Mouse (Mus musculus): ENCODE results near the gene Gm26965. TPM values are rescaled to one million over a fixed set of nuclear protein-coding genes. Genes with fewer than 3 reads are reported as not detected.
"Not testable (repeated sequence)": the region's sequence is repeated elsewhere in the genome, so short reads cannot be mapped to it uniquely, and the experiment has no call there.

The Gm26965 gene
- total RNA-seq (2021) = not detected
- long read RNA-seq, experiment 1 = 0 reads
- long read RNA-seq, experiment 2 = 0 reads

DNA sequence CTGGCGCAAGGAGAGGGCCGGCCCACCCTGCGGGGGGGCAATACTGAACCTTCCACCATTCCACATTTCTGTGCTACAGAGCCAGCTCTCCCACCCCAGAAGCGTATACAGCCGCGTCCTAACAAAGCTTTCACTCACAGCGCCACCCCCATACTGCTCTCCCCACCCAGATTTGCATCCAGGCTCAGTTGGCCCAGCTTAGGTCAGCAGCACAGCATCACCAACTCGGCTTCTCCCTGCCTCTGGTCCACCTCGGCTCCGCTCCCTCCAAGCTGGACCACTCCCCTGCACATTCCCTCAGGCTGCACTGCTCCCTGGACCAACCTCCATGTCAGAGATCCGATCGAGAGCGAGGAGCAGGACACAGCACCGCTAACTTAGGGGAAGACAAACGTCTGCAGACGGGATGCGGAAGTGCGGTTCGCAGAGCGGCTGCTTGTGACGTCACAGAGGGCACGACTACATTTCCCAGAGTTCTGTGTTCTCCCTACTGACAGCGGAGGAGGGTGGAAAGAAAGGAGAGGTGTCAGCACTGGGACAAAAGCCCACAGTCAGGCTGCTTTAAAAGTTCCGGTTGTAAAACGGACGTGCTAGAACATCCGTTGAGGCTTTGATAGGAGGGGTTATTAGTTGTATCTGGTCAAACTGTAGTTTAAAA, at the start of gene Gm26965, which contains the start of gene Zfp87:
Gene Gm26965, minus strand, starts transcription at position 399 of the 658 bp plus-strand sequence.
Gene Zfp87, minus strand, starts transcription at position 425 of the 658 bp plus-strand sequence.
- DNase-seq (ENCODE audit: low spot score in 2 of 2) = peak; percentile 79 to 90

DNA sequence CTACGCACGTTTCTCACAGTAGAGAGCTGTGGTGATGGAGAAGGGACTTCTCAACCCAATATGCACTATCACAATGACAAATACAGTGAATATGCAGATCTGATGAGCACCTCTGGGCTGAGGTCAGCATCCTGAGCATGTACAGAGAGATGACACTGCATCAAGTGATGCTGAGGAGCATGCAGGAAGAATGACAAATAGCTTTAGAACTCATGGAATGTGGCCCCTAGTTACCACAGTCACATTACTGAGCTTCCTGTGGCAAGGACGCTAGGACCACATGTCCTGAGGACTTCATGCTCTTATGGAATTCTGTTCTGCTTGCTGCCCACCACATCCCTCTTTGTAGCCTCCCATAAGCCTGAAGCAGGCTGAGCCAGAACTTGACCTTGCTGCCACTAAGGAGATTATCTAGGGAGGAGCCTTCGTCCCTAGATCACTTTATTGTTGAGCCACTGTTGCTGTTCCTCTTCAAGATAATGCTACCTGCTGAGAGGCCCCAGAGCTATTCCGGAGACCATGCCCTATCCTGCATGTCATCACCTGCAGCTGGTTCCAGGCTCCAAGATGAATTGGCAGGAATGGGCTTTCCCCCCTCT, 46.7 kb upstream of the Gm26965 start:
- no peak for DNase-seq (ENCODE audit: low spot score in 2 of 2)

DNA sequence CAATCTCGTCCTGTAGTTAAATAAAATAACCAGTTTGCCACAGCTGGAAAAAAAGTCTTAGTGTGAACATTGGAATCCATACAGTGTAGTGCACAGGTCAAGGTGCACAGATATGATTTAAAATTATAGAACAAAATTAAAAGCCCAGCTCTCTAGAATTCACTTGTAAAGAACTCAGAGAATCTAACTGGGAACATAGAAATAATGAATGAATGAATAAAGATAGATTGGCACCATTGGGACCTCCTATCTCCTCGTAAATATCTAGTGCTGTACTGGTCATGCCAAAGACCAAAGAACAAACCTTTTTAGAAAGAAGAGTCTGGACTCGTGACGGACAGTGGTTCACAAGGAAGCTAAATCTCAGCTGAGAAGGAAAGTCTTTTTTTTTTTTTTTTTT, 27.8 kb upstream of the Gm26965 start, which contains the start of gene Zfp748:
Gene Zfp748, minus strand, starts transcription at position 101 of the 400 bp plus-strand sequence.
- no peak for DNase-seq (ENCODE audit: low spot score in 2 of 2)

DNA sequence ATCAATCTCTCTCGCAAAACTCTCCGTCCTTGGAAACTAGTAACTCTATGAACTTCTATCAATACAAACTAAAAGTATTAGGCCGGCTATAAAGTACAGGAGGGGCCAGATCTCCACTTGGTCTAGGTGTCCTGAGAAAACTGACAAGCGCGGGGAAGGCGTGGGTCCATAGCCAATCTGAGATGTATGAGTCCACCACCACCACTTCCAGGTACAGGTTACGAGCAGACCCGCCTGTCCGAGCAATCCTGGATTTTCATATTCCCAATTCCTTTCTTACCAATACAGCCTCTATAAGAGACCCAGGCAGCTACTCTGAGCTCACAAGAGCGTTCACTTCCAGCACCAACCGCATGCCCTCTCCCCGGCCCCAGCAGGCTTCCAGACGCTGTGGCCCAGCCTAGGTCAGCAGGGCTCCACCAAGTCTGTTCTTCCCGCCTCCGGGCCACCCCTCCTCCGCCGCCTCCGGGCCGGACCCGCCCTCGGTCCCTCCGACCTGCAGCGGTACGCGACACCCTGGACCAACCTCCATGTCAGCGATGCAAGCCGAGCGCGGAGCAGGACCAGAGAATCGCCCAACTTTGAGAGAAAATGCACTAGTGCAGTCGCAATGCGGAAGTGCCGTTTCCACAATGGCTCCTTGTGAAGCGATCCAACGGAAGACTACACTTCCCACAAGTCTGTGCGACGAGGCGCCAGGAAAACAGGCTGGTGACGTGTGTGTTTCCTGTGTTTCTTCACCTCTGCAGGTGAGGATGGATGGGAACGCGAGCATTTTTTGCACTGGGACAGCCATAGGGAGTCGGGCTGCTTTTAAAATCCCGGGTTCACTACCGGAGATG, 26.8 kb upstream of the Gm26965 start:
- peak; percentile 44 to 78 for DNase-seq (ENCODE audit: low spot score in 2 of 2)

DNA sequence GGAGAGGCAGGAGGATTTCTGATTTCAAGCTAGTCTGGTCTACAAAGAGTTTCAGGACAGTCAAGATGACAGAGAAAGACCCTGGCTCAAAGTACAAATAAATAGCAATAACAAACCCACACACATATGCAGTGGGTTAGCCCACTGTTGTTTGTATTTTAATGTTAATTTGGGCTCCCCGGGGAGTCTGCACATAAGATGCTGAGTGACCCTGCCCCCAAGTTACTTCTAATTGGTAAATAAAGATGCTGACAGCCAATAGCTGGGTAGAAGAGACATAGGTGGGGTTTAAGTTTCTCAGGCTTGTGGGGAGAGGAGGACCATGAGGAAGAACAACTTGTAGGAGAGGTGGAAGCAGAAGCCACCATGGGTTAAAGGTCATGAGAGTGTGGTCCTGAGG, 20.0 kb upstream of the Gm26965 start:
- DNase-seq (ENCODE audit: low spot score in 2 of 2) = no peak

DNA sequence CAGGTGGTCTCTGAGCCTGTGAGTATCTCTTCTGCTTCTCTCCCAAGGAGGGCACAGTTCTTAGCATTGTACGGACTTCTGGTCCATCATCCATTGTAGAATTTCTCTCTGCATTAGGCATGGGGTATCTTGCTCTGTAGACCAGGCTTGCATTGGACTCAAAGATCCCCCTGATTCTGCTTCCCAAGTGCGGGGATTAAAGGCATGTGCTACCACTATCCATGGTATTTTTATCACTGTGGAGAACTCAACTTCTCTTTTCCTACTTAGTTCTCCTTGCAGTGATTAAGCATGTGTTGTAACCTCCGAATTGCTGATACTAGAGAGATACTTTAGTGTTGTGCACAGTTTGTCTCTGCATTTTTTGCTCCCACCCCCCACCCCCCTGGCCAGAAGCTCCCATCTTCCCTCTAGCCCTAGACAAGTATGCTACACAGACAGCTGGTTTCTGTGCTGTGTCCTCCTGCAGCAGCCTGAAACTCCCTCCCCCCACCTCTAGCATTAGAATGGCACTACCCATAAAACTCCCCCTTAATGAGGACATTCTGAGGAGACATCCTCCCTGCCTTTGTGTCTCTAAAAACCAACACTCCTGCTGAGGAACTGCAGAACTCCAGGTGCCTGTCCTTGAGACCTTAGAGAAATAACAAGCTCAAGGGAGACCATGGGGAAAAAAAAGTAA, 1.2 kb upstream of the Gm26965 start:
- no peak for DNase-seq (ENCODE audit: low spot score in 2 of 2)

DNA sequence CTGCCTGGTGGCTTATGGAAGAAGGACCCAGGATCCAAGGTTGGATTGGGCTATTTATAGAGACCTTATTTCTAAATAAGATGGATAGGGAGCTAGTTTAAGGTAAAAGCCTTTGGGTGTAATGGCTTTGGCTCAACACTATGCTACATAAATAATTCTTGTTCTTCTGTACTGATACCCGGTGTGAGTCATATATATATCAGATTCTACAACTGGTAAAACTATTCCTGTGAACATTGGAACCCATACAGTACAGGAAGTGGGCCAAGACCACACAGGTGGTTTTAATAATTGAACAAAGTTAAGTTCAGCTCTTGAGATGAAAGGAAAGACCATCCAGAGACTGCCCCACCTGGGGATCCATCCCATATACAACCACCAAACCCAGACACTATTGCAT, 25.0 kb downstream of the Gm26965 start:
- no peak for DNase-seq (ENCODE audit: low spot score in 2 of 2)

DNA sequence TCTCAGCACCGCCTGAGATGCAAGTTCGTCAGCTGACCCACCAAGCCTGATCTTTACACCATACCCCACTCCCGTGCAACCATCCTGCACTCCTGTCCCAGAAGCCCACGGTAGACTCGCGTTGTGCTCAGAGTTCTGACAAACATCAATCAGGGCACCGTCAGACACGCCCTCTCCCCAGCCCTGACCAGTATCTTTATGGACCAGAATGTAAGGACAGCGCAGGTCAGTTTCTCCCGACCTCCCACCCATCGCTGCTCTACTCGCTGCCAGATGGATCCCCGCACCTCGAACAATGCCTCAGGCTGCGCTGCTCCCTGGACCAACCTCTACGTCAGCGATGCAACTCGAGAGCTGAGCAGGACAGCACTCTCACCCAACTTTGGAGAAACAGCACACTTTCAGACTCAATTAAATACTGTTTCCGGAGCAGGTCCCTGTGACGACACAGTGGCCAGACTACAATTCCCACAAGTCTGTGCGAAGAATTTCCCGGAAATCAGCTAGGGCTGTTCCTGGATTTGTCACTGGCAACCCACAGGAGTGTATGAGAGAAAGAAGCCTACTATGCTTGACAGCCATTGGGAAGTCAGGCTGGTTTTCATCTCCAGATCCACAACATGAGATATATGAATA, 25.7 kb downstream of the Gm26965 start, which contains the start of gene Zfp58:
Gene Zfp58, minus strand, starts transcription at position 472 of the 636 bp plus-strand sequence.
- DNase-seq (ENCODE audit: low spot score in 2 of 2) = peak; percentile 37 to 67

DNA sequence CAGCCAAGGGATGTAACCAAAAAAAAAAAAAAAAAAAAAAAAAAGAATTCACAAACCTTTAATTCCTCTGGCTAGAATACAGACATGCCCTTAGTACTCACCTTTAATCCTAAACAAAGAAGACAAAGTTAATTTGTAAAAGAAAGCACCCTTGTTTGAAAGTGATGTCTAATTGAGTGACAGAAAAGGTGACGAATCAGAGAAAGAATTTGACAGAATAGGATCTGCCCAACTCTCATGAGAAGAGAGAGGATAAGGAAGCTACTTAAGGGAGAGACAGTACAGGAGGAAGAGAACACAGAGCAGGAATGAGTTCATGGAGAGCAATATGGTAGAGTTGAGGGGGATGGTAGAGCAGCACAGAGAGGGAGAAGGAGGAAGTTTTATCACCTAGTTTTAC, 30.3 kb downstream of the Gm26965 start:
- DNase-seq (ENCODE audit: low spot score in 2 of 2) = no peak

DNA sequence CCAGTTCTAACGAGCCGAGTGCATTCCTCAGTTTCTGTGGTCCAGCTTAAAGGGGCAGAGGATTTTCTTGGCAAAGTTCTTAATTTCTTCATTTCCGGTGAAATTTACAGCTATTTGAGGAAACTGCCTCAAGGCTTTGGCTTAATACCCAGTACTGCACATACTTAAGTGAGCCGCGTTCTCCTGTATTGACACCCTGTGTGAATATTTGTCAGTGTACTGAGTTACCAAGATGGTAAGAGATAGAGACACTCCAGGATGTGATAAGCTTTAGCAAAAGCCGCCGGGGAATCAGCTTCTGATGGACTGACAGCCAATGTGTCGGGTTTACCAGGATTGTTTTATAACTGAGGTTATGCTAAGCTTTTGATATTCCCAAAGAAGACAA, 41.5 kb downstream of the Gm26965 start:
- DNase-seq (ENCODE audit: low spot score in 2 of 2) = no peak

DNA sequence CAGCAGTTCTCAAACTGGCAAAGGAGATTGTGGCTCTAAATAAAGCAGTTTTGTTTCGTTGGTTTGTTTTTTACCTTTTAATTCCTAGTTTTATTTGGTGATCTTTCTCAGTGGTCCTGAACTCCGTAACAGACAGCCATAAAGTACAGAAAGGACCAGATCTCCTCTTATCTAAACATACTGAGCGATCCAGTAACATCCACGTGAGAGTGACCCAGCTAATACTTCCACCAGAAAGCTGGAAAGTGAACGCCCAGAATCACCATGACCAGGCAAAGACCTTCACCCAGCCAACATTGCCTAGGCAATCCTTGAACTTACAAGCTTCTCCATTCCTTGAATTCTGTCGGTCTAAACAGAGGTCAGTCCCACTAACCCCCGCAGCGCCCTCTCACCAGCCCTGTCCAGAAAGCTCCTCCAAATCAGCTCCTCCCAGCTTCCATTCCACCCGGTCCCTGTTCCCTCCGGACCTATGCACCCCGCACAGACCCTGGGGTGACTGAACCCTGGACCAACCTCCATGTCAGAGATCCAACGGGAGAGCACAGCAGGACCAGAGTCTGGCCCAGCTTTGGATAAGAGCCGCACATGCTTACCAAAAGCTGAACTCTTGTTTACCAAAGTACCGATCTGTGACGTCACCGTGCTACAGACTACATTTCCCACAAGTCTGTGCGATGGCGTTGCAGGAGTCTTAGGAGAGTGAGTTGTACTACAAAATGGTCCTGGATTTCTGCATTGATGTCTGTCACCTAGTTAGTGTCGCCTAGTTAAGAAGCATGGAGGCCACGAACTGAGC, 42.1 kb downstream of the Gm26965 start, which contains the start of gene Zfp874b:
Gene Zfp874b, minus strand, starts transcription at position 634 of the 799 bp plus-strand sequence.
- DNase-seq (ENCODE audit: low spot score in 2 of 2) = peak; percentile 40 to 81

DNA sequence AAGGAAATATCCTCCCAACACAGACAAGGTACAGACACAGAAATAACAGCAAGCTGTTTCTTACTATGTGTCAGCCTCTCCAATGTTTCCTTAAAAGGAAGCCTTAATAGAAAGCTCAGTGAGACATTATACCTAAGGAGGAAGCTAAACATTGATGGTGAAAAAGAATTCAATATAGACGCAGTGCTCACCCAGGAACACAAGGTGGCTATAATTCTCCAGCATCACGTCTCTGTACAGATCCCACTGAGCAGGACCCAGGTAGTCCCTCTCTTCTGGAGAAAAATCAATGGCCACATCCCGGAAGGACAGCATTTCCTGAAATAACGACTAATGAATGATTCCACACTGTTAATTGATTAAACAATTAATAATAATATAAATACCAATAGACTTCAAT, 44.4 kb downstream of the Gm26965 start:
- DNase-seq (ENCODE audit: low spot score in 2 of 2) = no peak

DNA sequence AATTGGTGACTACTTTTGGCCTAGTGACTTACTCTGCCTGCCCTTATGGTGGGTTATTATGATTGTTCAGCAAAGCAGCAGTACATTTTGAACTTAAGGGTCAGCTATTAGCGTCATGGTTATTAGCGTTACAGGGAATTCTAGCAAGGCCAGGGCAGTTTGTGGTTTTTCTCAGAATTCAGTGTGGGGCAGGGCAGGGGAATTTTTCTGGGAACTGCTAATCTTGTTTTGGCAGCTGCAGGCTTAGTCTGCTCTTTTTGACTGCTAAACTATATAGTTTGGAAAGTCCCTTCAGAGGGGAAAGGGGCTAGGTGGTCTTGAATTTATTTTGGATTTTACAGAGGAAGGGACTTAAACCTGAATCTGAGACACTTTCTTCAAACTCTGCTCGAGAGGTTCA, 56.7 kb downstream of the Gm26965 start:
- no peak for DNase-seq (ENCODE audit: low spot score in 2 of 2)

DNA sequence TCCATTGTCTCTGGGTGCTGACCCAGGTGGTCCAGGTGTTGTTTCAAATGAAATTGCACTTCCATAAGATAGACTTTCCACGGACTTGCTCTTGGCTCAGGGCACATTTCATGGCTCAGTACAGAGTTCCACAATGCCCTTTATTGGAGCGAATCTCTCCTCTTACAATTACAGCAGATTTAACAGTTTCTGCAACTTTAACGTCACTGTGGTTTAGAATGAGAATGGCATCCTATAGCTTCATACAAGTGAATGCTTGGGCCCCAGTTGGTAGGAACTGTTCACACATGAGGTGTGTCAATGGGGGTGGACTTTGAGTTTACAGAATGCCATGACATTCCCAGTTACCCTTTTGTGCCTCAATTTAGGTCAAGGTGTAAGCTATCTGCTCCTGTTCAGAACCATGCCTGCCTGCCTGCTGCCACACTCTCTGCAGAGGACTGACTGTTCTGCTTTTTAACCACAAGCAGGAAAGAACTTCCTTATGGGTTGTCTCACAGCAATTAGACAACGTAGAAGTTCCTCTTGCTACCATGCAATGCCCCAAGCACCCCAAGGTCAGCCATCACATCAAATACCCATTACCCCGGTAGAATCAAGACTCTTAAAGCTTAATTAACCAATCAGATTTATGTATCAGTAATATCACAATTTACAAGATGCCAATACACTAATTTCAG, 62.3 kb downstream of the Gm26965 start:
- DNase-seq (ENCODE audit: low spot score in 2 of 2) = not testable (repeated sequence)

DNA sequence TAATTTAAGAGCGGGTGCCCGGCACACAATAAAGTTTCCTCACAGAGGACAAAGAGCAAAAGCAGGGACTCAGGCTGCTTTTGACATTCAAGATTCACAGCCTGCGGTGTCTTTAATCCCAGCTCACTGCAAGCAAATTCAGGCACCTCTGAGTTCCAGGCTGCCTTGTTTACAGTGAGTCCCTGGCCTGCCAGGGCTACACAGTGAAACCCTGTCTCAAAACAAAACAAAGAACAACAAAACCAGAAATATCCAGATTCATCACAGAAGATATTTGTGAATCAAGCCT, 74.0 kb downstream of the Gm26965 start:
- no peak for DNase-seq (ENCODE audit: low spot score in 2 of 2)

DNA sequence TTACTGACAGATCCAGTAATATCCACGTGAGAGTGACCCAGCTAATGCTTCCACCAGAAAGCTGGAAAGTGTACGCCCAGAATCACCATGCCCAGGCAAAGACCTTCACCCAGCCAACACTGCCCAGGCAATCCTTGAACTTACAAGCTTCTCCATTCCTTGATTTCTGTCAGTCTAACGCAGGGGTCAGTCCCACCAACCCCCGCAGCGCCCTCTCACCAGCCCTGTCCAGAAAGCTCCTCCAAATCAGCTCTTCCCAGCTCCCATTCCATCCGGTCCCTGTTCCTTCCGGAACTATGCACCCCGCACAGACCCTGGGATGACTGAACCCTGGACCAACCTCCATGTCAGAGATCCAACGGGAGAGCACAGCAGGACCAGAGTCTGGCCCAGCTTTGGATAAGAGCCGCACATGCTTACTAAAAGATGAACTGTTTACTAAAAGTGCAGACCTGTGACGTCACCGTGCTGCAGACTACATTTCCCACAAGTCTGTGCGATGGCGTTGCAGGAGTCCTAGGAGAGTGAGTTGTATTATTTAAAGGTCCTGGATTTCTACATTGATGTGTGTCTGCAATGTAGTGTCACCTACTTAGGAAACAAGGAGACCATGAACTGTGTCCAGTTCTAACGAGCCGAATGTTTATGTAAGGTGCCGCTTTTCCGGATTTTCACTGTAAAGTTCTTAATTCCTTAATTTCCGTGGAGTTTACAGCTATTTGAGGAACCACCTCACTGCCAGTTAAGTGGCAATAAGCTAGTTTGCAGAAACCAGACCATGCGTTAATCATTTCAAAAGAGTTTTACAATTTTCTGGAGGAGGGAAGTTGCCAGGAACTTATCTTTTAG, 74.6 kb downstream of the Gm26965 start, which contains the start of gene Zfp874a:
Gene Zfp874a, minus strand, starts transcription at position 453 of the 849 bp plus-strand sequence.
- DNase-seq (ENCODE audit: low spot score in 2 of 2) = peak; percentile 33 to 85

Data from gastrocnemius, postnatal 4 days (tissue).